Mouse (Mus musculus) C2C12 (cell line): ENCODE measurements around the gene Cyp4f18. TPM values are rescaled to one million over a fixed set of nuclear protein-coding genes. Genes with fewer than 3 reads are reported as not detected.

Experiments
- H3K27me3 ChIP-seq: one replicate; pipeline ENCODE4 v1.6.1; 2011; ENCODE audit not compliant: control insufficient read depth, insufficient read depth, insufficient read length
- H3K36me3 ChIP-seq: one replicate; pipeline ENCODE4 v1.6.1; 2011; ENCODE audit not compliant: control insufficient read depth, insufficient read depth
- H3K4me3 ChIP-seq: one replicate; pipeline ENCODE4 v1.5.1; 2011; ENCODE audit warnings: mild to moderate bottlenecking, control low read depth; ENCODE audit not compliant: poor library complexity, insufficient read depth, severe bottlenecking
- H3K79me2 ChIP-seq: one replicate; pipeline ENCODE4 v1.6.1; 2011; ENCODE audit not compliant: control insufficient read depth, insufficient read depth
- H3K79me3 ChIP-seq: one replicate; pipeline ENCODE4 v1.6.1; 2011; ENCODE audit warnings: low read depth, control low read depth
- H3ac ChIP-seq: one replicate; pipeline ENCODE3; 2011; ENCODE audit warnings: low read depth; ENCODE audit not compliant: control insufficient read depth, insufficient read length
- CEBPB ChIP-seq: IDR thresholded peaks from one replicate; pipeline ENCODE4 v1.6.1; 2011; ENCODE audit warnings: low read depth, mild to moderate bottlenecking, control low read depth, moderate library complexity
- CTCF ChIP-seq: IDR thresholded peaks from one replicate; pipeline ENCODE4 v1.5.1; 2011; ENCODE audit not compliant: control insufficient read depth, insufficient read depth, insufficient read length
- FOSL1 ChIP-seq: IDR thresholded peaks from one replicate; pipeline ENCODE4 v1.8.0; 2011; ENCODE audit warnings: mild to moderate bottlenecking, low read length; ENCODE audit not compliant: poor library complexity, insufficient read depth, severe bottlenecking
- MAX ChIP-seq: IDR thresholded peaks from one replicate; pipeline ENCODE4 v1.6.1; 2011; ENCODE audit warnings: mild to moderate bottlenecking, control low read depth
- MYOD1 ChIP-seq: IDR thresholded peaks from one replicate; pipeline ENCODE4 v1.6.1; 2011; ENCODE audit warnings: low read depth; ENCODE audit not compliant: control insufficient read depth, insufficient read length
- MYOG ChIP-seq: IDR thresholded peaks from one replicate; pipeline ENCODE4 v1.6.1; 2011; ENCODE audit not compliant: control insufficient read depth, insufficient read length; ENCODE audit errors: extremely low read depth
- USF1 ChIP-seq: IDR thresholded peaks from one replicate; pipeline ENCODE4 v1.6.1; 2011; ENCODE audit warnings: low read depth, mild to moderate bottlenecking, control low read depth, moderate library complexity
- polyA plus RNA-seq: library from polyadenylated mRNA; unstranded; fragments of >200 nt; fragmentation: generic; extraction: Trizol; gene quantifications from one replicate; pipeline ENCODE4 v1.2.1, GENCODE M21; 2012; ENCODE audit warnings: missing spikeins

Cyp4f18 gene
- polyA plus RNA-seq, 1 experiment, result not detected

- Histone ChIP-seq H3K79me2 (no peaks in the 10 kb centered on the region), H3K4me3 (no peak overlapping the region), H3ac (no peak overlapping the region), H3K36me3 (no peaks in the 10 kb centered on the region), H3K27me3 (peaks cover 19% of the 10 kb centered on the region), H3K79me3 (no peaks in the 10 kb centered on the region)
- TF ChIP-seq USF1 (no peak), MYOG (no peak), MYOD1 (no peak), CEBPB (no peak), CTCF (no peak), FOSL1 (no peak), MAX (no peak)
Measured at GRCm38 (mm10) chr8:71984601-71985000, 24.8 kb downstream of the Cyp4f18 start.

GRCm38 (mm10) chr8:71981456-71981855, 28.0 kb downstream of the Cyp4f18 start:
- TF ChIP-seq FOSL1 (no peak), MYOD1 (no peak)
- H3K4me3 ChIP-seq, result no peak overlapping the region
- no peak overlapping the region for H3ac ChIP-seq
- H3K36me3 ChIP-seq, result no peaks in the 10 kb centered on the region
- H3K27me3 ChIP-seq, result peaks cover 1% of the 10 kb centered on the region
- H3K79me3 ChIP-seq, result no peaks in the 10 kb centered on the region
- no peaks in the 10 kb centered on the region for H3K79me2 ChIP-seq

- no peaks in the 10 kb centered on the region for H3K79me3 ChIP-seq
- no peak for TF ChIP-seq MYOD1
- TF ChIP-seq MYOG, result no peak
- no peak for TF ChIP-seq MAX
- TF ChIP-seq FOSL1, result no peak
- no peak for TF ChIP-seq CTCF
- no peak for TF ChIP-seq CEBPB
- TF ChIP-seq USF1, result no peak
- no peaks in the 10 kb centered on the region for H3K79me2 ChIP-seq
- no peaks in the 10 kb centered on the region for H3K27me3 ChIP-seq
- no peak overlapping the region for H3K4me3 ChIP-seq
- H3K36me3 ChIP-seq, result no peaks in the 10 kb centered on the region
- H3ac ChIP-seq, result no peak overlapping the region
Measured at GRCm38 (mm10) chr8:71981032-71981431, 28.4 kb downstream of the Cyp4f18 start.

- Histone ChIP-seq H3ac (no peak overlapping the region), H3K79me2 (no peaks in the 10 kb centered on the region), H3K79me3 (no peaks in the 10 kb centered on the region), H3K27me3 (no peaks in the 10 kb centered on the region), H3K36me3 (peaks cover 1% of the 10 kb centered on the region), H3K4me3 (no peak overlapping the region)
- TF ChIP-seq USF1 (no peak), MAX (no peak), MYOD1 (no peak), CTCF (no peak), CEBPB (no peak), MYOG (no peak), FOSL1 (no peak)
Measured at GRCm38 (mm10) chr8:71974211-71974610, 35.2 kb downstream of the Cyp4f18 start.

GRCm38 (mm10) chr8:71971945-71972344, 37.5 kb downstream of the Cyp4f18 start:
- Histone ChIP-seq H3ac (no peak overlapping the region), H3K79me2 (no peaks in the 10 kb centered on the region), H3K4me3 (no peak overlapping the region), H3K27me3 (no peaks in the 10 kb centered on the region), H3K36me3 (peaks cover 22% of the 10 kb centered on the region), H3K79me3 (no peaks in the 10 kb centered on the region)
- TF ChIP-seq MAX (no peak), FOSL1 (no peak), CEBPB (no peak), MYOD1 (no peak), CTCF (no peak)

- peak; percentile 57 for TF ChIP-seq CEBPB
- no peak for TF ChIP-seq FOSL1
- no peak for TF ChIP-seq CTCF
- Histone ChIP-seq H3K27me3 (no peaks in the 10 kb centered on the region), H3K36me3 (peaks cover 53% of the 10 kb centered on the region)
Measured at GRCm38 (mm10) chr8:71968636-71969035, 40.8 kb downstream of the Cyp4f18 start.

GRCm38 (mm10) chr8:71968100-71968499, 41.3 kb downstream of the Cyp4f18 start:
- Histone ChIP-seq H3K79me3 (peaks cover 8% of the 10 kb centered on the region), H3K4me3 (no peak overlapping the region), H3K36me3 (peaks cover 54% of the 10 kb centered on the region), H3K79me2 (peaks cover 13% of the 10 kb centered on the region), H3K27me3 (no peaks in the 10 kb centered on the region), H3ac (no peak overlapping the region)
- TF ChIP-seq FOSL1 (no peak), CEBPB (no peak), MYOD1 (no peak), CTCF (no peak), MAX (no peak), MYOG (no peak), USF1 (no peak)

More at GRCm38 (mm10) chr8:71968636-71969035, 40.8 kb downstream of the Cyp4f18 start:
- Histone ChIP-seq H3ac (no peak overlapping the region), H3K79me2 (peaks cover 9% of the 10 kb centered on the region), H3K4me3 (no peak overlapping the region), H3K79me3 (peaks cover 8% of the 10 kb centered on the region)
